Mouse (Mus musculus) gastrocnemius, postnatal 10 days (tissue): ENCODE measurements around the gene Zfp988. TPM values are rescaled to one million over a fixed set of nuclear protein-coding genes. Genes with fewer than 3 reads are reported as not detected.

Experiments
- total RNA-seq, 2 experiments: library from RNA; stranded (reverse); gene quantifications; 2 replicates each; pipeline ENCODE4 v1.2.3; 2021

Gene Zfp988
- total RNA-seq, 2 experiments from 2014 or later: not detected

Other genes with a start within 250 kb of the Zfp988 start
- 1 to 10 TPM; 4.7 to 5.5 TPM for gene Zfp991, start 173.6 kb upstream of the Zfp988 start, total RNA-seq
- gene Zfp978, start 55.6 kb downstream of the Zfp988 start, total RNA-seq: under 1 TPM in 1 of 2 experiments, not detected in 1; 0.47 TPM
- 1 to 10 TPM; 4.9 to 5.1 TPM for gene Zfp982, start 186.7 kb downstream of the Zfp988 start, total RNA-seq
- gene Gm16503, start 234.5 kb downstream of the Zfp988 start, total RNA-seq: under 1 TPM; 0.16 to 0.47 TPM
- not detected for gene Zfp985, start 247.6 kb downstream of the Zfp988 start, total RNA-seq